Mouse (Mus musculus): ENCODE measurements around the gene Eif4g1. TPM values are rescaled to one million over a fixed set of nuclear protein-coding genes. Genes with fewer than 3 reads are reported as not detected.
A peak's percentile ranks its signal among the peaks of the same experiment; 100 is the strongest.

Eif4g1 gene
- polyA plus RNA-seq, 1 experiment from 2014 or later = 204 TPM

DNA sequence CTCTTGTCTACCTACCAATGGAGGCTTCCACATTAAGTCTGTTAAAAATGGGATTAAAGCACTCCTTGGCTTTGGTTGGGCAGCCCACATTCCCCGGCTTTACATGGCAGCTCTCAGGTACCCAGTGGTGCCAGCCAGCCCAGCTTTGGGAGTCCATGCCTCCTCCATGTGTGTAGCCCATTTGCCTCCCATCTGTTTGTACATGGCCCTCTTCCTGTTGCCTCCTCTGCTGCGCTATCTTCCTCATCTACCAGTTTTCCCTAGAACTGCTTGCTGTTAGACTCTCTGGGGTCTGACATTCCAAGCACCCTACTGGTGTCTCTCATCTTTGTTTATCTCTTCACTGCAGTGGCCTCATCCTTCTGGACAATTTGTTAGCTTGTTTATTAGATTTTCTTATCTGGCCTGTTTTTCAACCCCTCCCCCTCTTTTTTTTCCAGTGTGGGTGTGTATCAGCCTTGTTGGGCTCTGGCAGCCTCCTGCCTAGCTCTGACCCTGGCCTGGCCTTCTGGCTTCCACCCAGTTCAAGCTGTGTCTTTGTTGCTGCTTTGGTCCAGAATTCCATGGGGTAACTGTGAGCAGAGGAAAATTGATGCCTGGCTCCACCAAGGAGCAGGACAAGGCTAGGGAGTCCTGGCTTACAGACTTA is 38.4 kb downstream of the Eif4g1 start:
- Histone ChIP-seq H3K27me3 (no peaks in the 10 kb centered on the region), H3K4me2 (no peak overlapping the region), H3K27ac (no peak overlapping the region), H3K4me1 (replicated peaks) (peaks cover 12% of the 10 kb centered on the region), H3K9ac (replicated peaks) (no peak overlapping the region), H3K36me3 (peaks cover 81% of the 10 kb centered on the region), H3K9me3 (no peaks in the 10 kb centered on the region), H3K4me3 (replicated peaks) (no peak overlapping the region)
- WGBS = 93% methylated on average over 2 of the region's 2 CpGs
- no peak for ATAC-seq (ENCODE audit: insufficient number of reproducible peaks, insufficient read depth, low FRiP score, low TSS enrichment, low read depth)

DNA sequence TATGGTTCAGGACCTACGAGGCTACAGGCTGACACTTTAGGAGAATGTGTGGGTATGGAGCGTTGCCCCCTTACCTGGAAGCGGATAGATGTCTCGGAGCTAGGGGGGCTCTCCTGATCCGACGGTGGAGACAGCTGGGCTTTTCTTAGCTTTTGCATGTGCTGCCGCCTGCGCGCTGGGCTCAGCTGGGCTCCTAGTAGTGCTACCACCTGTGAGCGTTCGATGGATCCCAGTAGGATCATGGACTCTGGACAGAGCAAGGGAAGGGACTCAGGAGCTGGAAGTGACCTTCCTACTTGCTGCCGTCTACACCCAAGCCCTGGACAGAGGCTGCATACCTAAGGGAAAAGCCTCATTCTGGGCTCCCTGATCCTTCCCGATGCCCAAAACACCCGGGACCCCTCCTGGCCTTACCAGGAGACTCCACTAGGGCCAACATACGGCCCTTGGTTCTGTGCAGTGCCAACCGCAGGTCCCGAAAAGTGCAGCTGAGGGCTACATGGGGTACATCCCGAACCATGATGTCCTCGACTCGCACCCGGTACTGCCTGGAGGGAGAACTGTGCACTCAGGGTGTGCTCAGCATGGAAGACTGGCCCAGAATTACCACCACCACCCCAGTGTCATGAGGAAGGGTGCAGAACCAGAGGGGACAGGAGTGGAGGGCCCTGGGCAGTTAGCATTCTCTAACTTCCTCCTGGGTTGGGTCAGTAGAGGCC is 40.3 kb downstream of the Eif4g1 start:
- no peaks in the 10 kb centered on the region for H3K27me3 ChIP-seq
- ATAC-seq (ENCODE audit: insufficient number of reproducible peaks, insufficient read depth, low FRiP score, low TSS enrichment, low read depth) = no peak
- no peak overlapping the region for H3K9ac ChIP-seq (replicated peaks)
- no peaks in the 10 kb centered on the region for H3K4me1 ChIP-seq (replicated peaks)
- 91% methylated on average over 21 of the region's 21 CpGs for WGBS
- no peak overlapping the region for H3K4me3 ChIP-seq (replicated peaks)
- H3K4me2 ChIP-seq = no peak overlapping the region
- H3K27ac ChIP-seq = no peak overlapping the region
- H3K9me3 ChIP-seq = no peaks in the 10 kb centered on the region
- peaks cover 95% of the 10 kb centered on the region for H3K36me3 ChIP-seq

DNA sequence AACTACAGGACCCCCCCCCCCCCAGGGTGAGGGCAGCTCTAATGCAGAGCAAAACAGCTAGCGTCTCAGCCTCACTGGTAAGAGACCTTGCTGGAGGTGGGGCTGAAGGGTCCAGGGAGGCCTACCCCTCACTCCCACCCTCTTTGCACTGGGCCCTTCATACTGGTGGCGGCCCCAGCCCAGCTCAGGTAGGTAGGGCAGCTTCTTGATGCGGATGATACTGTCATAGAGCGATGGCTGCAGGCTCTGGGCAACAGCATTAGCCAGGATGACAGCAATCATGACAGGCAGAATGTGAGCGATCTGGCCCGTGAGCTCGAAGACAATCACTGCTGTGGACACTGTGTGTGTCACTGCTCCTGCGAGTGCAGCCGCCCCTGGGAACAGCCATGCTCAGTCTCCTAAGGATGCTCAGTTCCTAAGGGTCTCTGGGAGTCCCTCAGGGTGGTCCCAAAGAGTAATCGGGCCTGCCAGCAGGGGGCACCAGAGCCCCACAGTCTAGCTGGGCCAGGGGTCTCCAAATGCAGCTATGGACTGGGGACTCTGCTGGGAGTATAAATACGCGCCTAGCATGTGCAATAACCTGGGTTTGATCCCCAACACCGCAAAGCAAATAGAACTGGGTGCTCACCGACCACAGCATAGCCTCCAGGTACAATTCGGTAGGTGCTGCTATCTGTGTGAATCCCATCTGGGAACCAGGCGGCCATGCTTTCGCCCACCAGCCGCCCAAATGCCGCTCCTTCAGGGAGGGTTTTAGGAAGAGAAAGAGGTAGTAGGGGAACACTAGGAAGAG is 41.0 kb downstream of the Eif4g1 start:
- H3K27me3 ChIP-seq = no peaks in the 10 kb centered on the region
- H3K4me2 ChIP-seq = no peak overlapping the region
- H3K9me3 ChIP-seq = no peaks in the 10 kb centered on the region
- peaks cover 93% of the 10 kb centered on the region for H3K36me3 ChIP-seq
- ATAC-seq (ENCODE audit: insufficient number of reproducible peaks, insufficient read depth, low FRiP score, low TSS enrichment, low read depth) = peak; percentile 46
- peaks cover 6% of the 10 kb centered on the region for H3K4me1 ChIP-seq (replicated peaks)
- no peak overlapping the region for H3K27ac ChIP-seq
- no peak overlapping the region for H3K4me3 ChIP-seq (replicated peaks)
- no peak overlapping the region for H3K9ac ChIP-seq (replicated peaks)
- WGBS = 79% methylated on average over 19 of the region's 19 CpGs

DNA sequence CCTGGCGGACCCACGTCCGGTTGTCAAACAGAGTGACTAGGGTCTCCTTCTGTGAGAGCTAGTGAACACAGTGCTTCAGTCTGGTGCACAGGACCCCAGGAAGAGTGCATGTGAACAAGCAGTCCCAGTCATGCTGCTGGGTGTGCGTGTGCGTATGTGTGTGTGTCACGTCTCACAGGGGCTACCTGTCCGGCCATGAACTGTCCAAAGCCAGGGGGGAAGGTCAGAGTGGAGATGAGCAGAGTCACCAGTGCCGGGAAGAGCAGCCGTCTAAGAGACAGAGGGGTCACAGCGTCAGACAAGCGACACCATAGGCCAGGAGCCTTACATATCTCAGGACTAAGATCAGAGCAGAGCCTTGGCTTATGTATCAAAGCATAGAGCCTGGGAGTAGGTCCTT is 42.3 kb downstream of the Eif4g1 start:
- no peaks in the 10 kb centered on the region for H3K9me3 ChIP-seq
- no peak overlapping the region for H3K9ac ChIP-seq (replicated peaks)
- peaks cover 82% of the 10 kb centered on the region for H3K36me3 ChIP-seq
- H3K4me3 ChIP-seq (replicated peaks) = no peak overlapping the region
- no peak for ATAC-seq (ENCODE audit: insufficient number of reproducible peaks, insufficient read depth, low FRiP score, low TSS enrichment, low read depth)
- H3K27ac ChIP-seq = no peak overlapping the region
- peaks cover 19% of the 10 kb centered on the region for H3K4me1 ChIP-seq (replicated peaks)
- WGBS = 93% methylated on average over 11 of the region's 11 CpGs
- H3K4me2 ChIP-seq = no peak overlapping the region
- no peaks in the 10 kb centered on the region for H3K27me3 ChIP-seq

DNA sequence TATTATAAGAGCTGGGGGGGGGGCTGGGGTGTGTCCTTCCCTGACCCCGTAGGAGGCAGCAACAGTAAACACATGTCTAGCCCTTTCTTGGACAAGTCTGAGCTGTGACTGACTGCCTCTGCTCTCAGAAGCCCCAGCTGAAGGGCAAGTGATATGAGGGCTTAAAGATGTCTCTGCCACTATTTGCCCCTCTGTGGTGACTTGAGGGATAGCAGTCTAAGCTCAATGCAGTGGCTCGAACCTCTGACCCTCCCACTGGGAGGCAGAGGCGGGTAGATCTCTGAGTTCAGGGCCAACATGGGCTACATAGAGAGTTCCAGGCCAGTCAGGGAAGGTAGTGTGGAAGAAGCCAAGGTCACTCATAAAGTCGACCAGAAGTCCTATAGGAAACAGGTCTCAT is 42.7 kb downstream of the Eif4g1 start:
- H3K27me3 ChIP-seq = no peaks in the 10 kb centered on the region
- WGBS = 84% methylated on average over 4 of the region's 4 CpGs
- no peak overlapping the region for H3K9ac ChIP-seq (replicated peaks)
- ATAC-seq (ENCODE audit: insufficient number of reproducible peaks, insufficient read depth, low FRiP score, low TSS enrichment, low read depth) = no peak
- H3K4me2 ChIP-seq = no peak overlapping the region
- H3K4me3 ChIP-seq (replicated peaks) = no peak overlapping the region
- H3K36me3 ChIP-seq = peaks cover 78% of the 10 kb centered on the region
- peaks cover 22% of the 10 kb centered on the region for H3K4me1 ChIP-seq (replicated peaks)
- H3K27ac ChIP-seq = no peak overlapping the region
- H3K9me3 ChIP-seq = no peaks in the 10 kb centered on the region

DNA sequence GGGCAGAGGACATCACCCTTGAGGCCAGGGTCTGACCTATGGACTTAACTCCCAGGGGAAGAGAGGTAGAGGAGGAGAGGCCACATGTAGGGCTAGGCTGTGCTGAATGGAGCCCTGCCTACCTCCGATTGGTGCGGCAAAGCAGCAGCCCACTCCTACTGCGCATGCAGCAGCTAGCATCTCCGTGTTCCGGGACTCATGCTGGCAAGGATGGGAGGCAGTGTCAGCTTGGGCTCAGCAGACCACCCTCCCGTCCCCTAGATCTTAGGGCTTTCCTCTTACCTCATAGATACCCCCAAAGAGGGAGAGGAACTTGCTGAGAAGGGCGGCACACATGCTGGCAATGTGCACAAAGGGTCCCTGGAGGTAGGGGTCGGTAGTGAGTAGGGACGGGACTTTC is 44.1 kb downstream of the Eif4g1 start:
- peaks cover 28% of the 10 kb centered on the region for H3K4me1 ChIP-seq (replicated peaks)
- no peak overlapping the region for H3K4me3 ChIP-seq (replicated peaks)
- no peaks in the 10 kb centered on the region for H3K9me3 ChIP-seq
- ATAC-seq (ENCODE audit: insufficient number of reproducible peaks, insufficient read depth, low FRiP score, low TSS enrichment, low read depth) = no peak
- peaks cover 64% of the 10 kb centered on the region for H3K36me3 ChIP-seq
- no peak overlapping the region for H3K9ac ChIP-seq (replicated peaks)
- no peaks in the 10 kb centered on the region for H3K27me3 ChIP-seq
- no peak overlapping the region for H3K27ac ChIP-seq
- WGBS = 74% methylated on average over 9 of the region's 9 CpGs
- no peak overlapping the region for H3K4me2 ChIP-seq

DNA sequence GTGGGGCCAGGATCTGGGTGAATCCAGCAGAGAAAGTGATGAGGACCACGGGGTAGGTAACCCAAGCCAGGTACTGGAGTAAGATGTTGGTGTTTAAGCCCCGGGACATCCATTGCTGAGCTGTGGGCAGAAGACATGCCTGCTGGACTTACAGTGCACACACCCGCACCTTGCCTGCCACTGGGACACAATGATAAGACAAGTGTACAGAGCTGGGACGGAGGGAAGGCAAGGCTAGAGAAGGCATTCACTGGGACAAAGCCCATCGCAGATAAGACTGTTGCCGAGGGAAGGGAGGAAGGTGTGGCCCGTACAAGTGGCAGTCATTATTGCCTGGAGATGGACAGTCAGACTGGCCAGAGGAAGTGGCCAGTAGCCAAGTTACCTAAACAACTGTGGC is 44.8 kb downstream of the Eif4g1 start:
- H3K4me2 ChIP-seq = no peak overlapping the region
- no peaks in the 10 kb centered on the region for H3K27me3 ChIP-seq
- no peak overlapping the region for H3K27ac ChIP-seq
- H3K9ac ChIP-seq (replicated peaks) = no peak overlapping the region
- 90% methylated on average over 7 of the region's 7 CpGs for WGBS
- no peak for ATAC-seq (ENCODE audit: insufficient number of reproducible peaks, insufficient read depth, low FRiP score, low TSS enrichment, low read depth)
- no peaks in the 10 kb centered on the region for H3K9me3 ChIP-seq
- no peak overlapping the region for H3K4me3 ChIP-seq (replicated peaks)
- H3K4me1 ChIP-seq (replicated peaks) = peaks cover 28% of the 10 kb centered on the region
- H3K36me3 ChIP-seq = peaks cover 57% of the 10 kb centered on the region

DNA sequence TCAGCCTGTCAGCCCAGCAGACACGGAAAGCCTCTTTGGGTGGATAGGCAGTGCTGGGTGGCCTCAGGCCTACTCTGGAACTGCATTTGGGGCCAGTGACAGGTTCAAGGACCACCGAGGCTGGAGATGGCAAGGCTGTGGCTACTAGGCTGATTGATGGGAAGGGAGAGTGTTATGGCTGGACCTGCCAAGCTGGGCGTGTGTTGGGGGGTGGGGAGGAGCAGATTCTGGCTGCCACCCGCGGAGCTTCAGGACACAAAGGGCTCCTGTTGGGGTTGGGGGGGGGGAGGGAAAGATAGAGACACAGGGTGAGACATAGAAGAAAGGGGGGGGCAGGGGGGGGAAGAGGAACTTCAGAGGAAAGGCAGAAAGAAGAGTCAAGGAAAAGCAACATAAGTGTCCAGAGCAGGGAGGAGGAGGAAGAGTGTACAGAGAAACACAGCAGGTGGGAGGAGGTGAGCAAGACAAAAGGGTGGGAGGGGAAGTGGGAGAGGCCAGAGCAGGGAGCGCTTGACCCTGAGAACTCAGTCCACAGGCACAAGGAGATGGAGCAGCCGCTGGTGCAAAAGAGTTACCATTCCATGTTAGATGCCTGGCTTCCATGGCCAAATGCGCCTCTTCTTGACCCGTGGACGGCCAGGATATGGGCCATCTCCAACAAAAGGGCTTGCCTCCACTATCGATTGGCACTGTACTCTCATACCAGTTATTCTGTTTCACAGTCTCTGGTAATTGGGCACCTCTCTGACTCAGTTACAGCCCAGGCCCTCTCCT is 46.4 kb downstream of the Eif4g1 start:
- Histone ChIP-seq H3K27ac (no peak overlapping the region), H3K9me3 (no peaks in the 10 kb centered on the region), H3K36me3 (peaks cover 42% of the 10 kb centered on the region), H3K4me2 (peak overlapping the region; percentile 88), H3K4me3 (replicated peaks) (peak overlapping the region; percentile 66), H3K27me3 (no peaks in the 10 kb centered on the region), H3K9ac (replicated peaks) (peak overlapping the region; percentile 80; the same call in 1 of the 2 replicates), H3K4me1 (replicated peaks) (peaks cover 35% of the 10 kb centered on the region)
- ATAC-seq (ENCODE audit: insufficient number of reproducible peaks, insufficient read depth, low FRiP score, low TSS enrichment, low read depth) = no peak
- 46% methylated on average over 11 of the region's 11 CpGs for WGBS

DNA sequence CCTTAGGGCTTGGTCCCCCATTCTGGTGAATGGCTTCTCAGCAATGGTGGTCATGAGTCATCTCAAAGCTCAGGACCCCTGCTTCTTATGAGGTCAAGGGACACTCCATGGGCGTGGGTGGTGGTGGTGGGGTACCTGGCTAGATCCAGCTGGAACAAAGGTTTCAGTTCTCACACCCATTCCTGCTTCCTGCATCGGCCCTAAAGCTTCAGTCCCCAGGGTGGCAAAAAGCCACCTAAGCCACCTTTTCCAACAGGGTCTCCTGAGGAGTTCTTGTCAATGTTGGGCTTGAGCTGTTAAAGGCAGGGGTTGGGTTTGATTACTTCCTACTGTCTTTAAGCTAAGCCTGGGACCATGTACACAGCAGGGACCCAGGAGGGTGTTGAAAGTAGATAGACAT is 47.0 kb downstream of the Eif4g1 start:
- no peaks in the 10 kb centered on the region for H3K9me3 ChIP-seq
- H3K4me3 ChIP-seq (replicated peaks) = peak overlapping the region; percentile 66
- ATAC-seq (ENCODE audit: insufficient number of reproducible peaks, insufficient read depth, low FRiP score, low TSS enrichment, low read depth) = no peak
- H3K27ac ChIP-seq = peak overlapping the region; percentile 97; the same call in 1 of the 2 replicates
- no peaks in the 10 kb centered on the region for H3K27me3 ChIP-seq
- H3K9ac ChIP-seq (replicated peaks) = peak overlapping the region; percentile 80
- peaks cover 41% of the 10 kb centered on the region for H3K36me3 ChIP-seq
- peaks cover 35% of the 10 kb centered on the region for H3K4me1 ChIP-seq (replicated peaks)
- H3K4me2 ChIP-seq = peak overlapping the region; percentile 88
- WGBS = 58% methylated on average over 2 of the region's 2 CpGs

DNA sequence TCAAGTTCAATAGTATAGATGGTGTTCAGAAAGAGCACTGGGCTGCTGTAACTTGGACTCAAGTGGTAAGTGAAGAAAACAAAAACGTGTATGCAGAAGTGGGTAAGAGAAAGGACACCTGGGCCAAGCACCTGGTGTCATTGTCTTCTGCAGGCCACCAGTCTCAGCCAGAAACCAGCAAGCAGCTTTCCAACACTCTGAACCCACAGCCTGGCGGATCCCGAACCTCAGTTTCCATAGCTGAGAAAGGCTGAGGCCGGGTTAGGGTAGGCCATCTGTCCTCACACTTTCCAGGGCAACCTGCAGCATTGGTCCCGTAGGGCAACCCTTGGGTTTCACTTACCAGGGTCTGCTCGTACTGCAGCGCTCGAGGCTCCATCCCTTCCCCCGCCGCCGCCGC is 47.5 kb downstream of the Eif4g1 start:
- H3K36me3 ChIP-seq = peaks cover 41% of the 10 kb centered on the region
- no peaks in the 10 kb centered on the region for H3K9me3 ChIP-seq
- peak overlapping the region; percentile 66 for H3K4me3 ChIP-seq (replicated peaks)
- H3K27ac ChIP-seq = peak overlapping the region; percentile 97
- no peaks in the 10 kb centered on the region for H3K27me3 ChIP-seq
- ATAC-seq (ENCODE audit: insufficient number of reproducible peaks, insufficient read depth, low FRiP score, low TSS enrichment, low read depth) = peak; percentile 16
- under 1% methylated on average over 12 of the region's 12 CpGs for WGBS
- H3K4me2 ChIP-seq = peak overlapping the region; percentile 88
- peak overlapping the region; percentile 80 for H3K9ac ChIP-seq (replicated peaks)
- peaks cover 35% of the 10 kb centered on the region for H3K4me1 ChIP-seq (replicated peaks)
